Mouse (Mus musculus) small intestine, adult 2 months (tissue): ENCODE data around the gene Ralb. TPM values are rescaled to one million over a fixed set of nuclear protein-coding genes. Genes with fewer than 3 reads are reported as not detected.

ENCODE experiments used
- H3K27ac ChIP-seq: fragments of 200-500 bp; 2 replicates; pipeline ENCODE4 v1.5.1; 2012; ENCODE audit warnings: low read depth, low read length, control low read depth, inconsistent platforms; ENCODE audit not compliant: insufficient read depth
- H3K27me3 ChIP-seq: fragments of 200-500 bp; 2 replicates; pipeline ENCODE4 v1.6.1; 2012; ENCODE audit warnings: mild to moderate bottlenecking, moderate library complexity, low read length, inconsistent platforms; ENCODE audit not compliant: control insufficient read depth, insufficient read depth
- H3K36me3 ChIP-seq: fragments of 200-500 bp; 2 replicates; pipeline ENCODE4 v1.6.1; 2012; ENCODE audit warnings: mild to moderate bottlenecking, low read length, control low read depth, inconsistent platforms; ENCODE audit not compliant: control insufficient read depth, insufficient read depth
- H3K4me1 ChIP-seq: fragments of 200-500 bp; 2 replicates; pipeline ENCODE4 v1.6.1; 2012; ENCODE audit warnings: low read length, inconsistent platforms, mixed read lengths; ENCODE audit not compliant: control insufficient read depth, insufficient read depth, insufficient read length
- H3K4me3 ChIP-seq: fragments of 200-500 bp; 2 replicates; pipeline ENCODE4 v1.5.1; 2012; ENCODE audit warnings: low read depth, mild to moderate bottlenecking, control low read depth, inconsistent platforms, low read length, moderate library complexity
- CTCF ChIP-seq: fragments of 200-500 bp; IDR thresholded peaks from 2 replicates; pipeline ENCODE4 v1.5.1; 2012; ENCODE audit warnings: low read depth, mild to moderate bottlenecking, control low read depth, inconsistent platforms, low read length, moderate library complexity, mixed read lengths; ENCODE audit not compliant: insufficient replicate concordance, insufficient read length; ENCODE audit errors: extremely low read depth
- POLR2A ChIP-seq: fragments of 200-500 bp; IDR thresholded peaks from 2 replicates; pipeline ENCODE4 v1.6.1; 2012; ENCODE audit warnings: low read depth, mild to moderate bottlenecking, control low read depth, inconsistent platforms, low read length, moderate library complexity
- WGBS: fragments of 180-500 bp; shearing (Covaris S2); methylation state at CpG from one replicate; pipeline ENCODE4 v1.1.7; 2018; 5-methylcytosine and 5-hydroxymethylcytosine counted together
- polyA plus RNA-seq: library from polyadenylated mRNA; depleted of rRNA; stranded (reverse); fragments of >200 nt; gene quantifications from 2 replicates; pipeline ENCODE4 v1.2.3, GENCODE M21; 2012

The Ralb gene
- polyA plus RNA-seq, 1 experiment = 42.4 TPM

DNA sequence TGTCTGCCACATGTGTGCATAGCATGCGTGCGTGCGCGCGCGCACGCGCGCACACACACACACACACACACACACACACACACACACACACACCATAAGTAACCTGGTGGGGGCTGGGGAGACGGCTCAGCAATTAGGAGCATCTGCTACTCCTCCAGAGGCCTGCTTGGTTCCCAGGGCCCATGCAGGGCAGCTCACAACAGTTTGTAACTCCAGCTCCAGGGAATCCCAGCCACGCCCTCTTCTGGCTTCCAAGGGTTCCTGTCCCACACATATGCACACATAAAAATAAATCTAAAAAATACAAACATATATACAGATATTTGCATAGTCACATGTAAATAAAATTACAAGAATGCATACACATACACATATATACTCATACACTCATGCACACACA, 1.9 kb downstream of the Ralb start:
- peak overlapping the region; percentile 17; the same call in 1 of the 2 replicates for H3K4me3 ChIP-seq
- no peaks in the 10 kb centered on the region for H3K27me3 ChIP-seq
- 81% methylated on average over 11 of the region's 11 CpGs for WGBS
- H3K4me1 ChIP-seq = peaks cover 21% of the 10 kb centered on the region
- H3K36me3 ChIP-seq = 0 out of 2 replicates have a peak, but pooled peaks cover 3% of the 10 kb centered on the region
- TF ChIP-seq POLR2A (no peak), CTCF (no peak)
- no peak overlapping the region for H3K27ac ChIP-seq

- no peak for TF ChIP-seq POLR2A
- no peak for TF ChIP-seq CTCF
- Histone ChIP-seq H3K27ac (no peak overlapping the region), H3K4me1 (peaks cover 21% of the 10 kb centered on the region), H3K36me3 (0 out of 2 replicates have a peak, but pooled peaks cover 3% of the 10 kb centered on the region), H3K4me3 (no peak overlapping the region), H3K27me3 (no peaks in the 10 kb centered on the region)
- whole genome bisulfite sequencing = 68% methylated on average over 8 of the region's 8 CpGs
Observed at GRCm38 (mm10) chr1:119501881-119502280, 2.7 kb downstream of the Ralb start.

- H3K4me3 ChIP-seq = no peak overlapping the region
- H3K27ac ChIP-seq = no peak overlapping the region; the same call in 1 of the 2 replicates
- no peak for TF ChIP-seq POLR2A
- no peak for TF ChIP-seq CTCF
- no peaks in the 10 kb centered on the region for H3K27me3 ChIP-seq
- 90% methylated on average over 10 of the region's 10 CpGs for WGBS
- H3K36me3 ChIP-seq = 0 out of 2 replicates have a peak, but pooled peaks cover 3% of the 10 kb centered on the region
- H3K4me1 ChIP-seq = peaks cover 18% of the 10 kb centered on the region
Observed at GRCm38 (mm10) chr1:119499456-119499855, 5.1 kb downstream of the Ralb start.

- TF ChIP-seq CTCF (no peak), POLR2A (no peak)
- Histone ChIP-seq H3K27ac (peak overlapping the region; percentile 34), H3K36me3 (0 out of 2 replicates have a peak, but pooled peaks cover 3% of the 10 kb centered on the region), H3K4me1 (peaks cover 18% of the 10 kb centered on the region), H3K4me3 (no peak overlapping the region), H3K27me3 (no peaks in the 10 kb centered on the region)
- 76% methylated on average over 9 of the region's 9 CpGs for WGBS
Observed at GRCm38 (mm10) chr1:119498536-119499231, 5.9 kb downstream of the Ralb start.

DNA sequence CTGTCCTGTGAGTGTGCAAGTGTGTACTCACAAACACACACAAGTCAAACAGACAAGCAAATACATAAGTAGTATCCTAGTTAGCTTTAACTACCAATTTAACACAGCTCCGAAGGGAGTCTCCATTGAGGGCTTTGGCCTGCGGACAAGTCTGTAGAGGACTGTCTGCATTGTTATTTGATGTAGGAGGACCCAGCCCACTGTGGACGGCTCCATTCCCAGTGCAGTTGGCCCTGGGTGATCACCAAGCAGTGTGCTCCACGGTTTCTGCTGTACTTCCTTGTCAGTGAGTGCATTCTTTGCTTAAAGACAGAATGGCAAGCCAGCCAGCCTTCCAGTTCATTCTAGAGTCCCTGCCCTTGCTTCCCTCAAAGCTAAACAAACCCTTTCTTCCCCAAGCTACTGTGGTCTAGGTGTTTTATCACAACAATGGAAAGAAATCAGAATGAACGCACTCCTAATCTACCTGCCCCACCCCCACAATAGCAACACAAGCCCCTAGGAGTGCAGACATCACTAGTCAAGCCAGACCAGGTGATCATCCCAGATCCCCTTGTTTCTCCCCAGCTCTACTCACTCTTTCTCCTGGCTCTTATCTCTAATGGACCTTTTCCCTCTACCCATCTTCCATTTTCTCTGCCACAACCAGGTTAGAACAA, 7.1 kb downstream of the Ralb start:
- H3K4me3 ChIP-seq = no peak overlapping the region
- no peaks in the 10 kb centered on the region for H3K27me3 ChIP-seq
- H3K27ac ChIP-seq = no peak overlapping the region
- TF ChIP-seq CTCF (no peak), POLR2A (no peak)
- 0 out of 2 replicates have a peak, but pooled peaks cover 3% of the 10 kb centered on the region for H3K36me3 ChIP-seq
- WGBS = 80% methylated on average over 5 of the region's 5 CpGs
- H3K4me1 ChIP-seq = peaks cover 18% of the 10 kb centered on the region

DNA sequence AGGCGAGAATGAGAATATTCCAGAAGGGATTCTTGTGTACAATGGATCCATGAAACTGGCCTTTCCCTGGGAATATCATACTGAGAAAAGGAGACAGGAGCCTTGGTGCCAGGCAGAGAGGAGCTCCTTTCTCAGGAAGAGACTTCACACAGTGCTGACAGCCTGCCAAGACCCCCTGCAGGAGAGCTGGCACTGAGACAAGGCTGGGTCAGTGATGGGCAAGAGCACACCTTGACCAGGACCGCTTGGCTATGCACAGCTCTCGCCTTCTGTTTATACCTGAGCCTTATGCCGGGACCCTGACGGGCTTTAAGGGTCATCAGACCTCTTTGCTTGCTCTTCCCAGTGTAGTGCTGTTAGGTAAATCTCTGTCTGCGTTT, 9.2 kb downstream of the Ralb start:
- no peak for TF ChIP-seq POLR2A
- no peak for TF ChIP-seq CTCF
- WGBS = 90% methylated on average over 6 of the region's 6 CpGs
- H3K4me1 ChIP-seq = peaks cover 24% of the 10 kb centered on the region
- H3K36me3 ChIP-seq = no peaks in the 10 kb centered on the region
- H3K27me3 ChIP-seq = no peaks in the 10 kb centered on the region
- H3K27ac ChIP-seq = no peak overlapping the region
- H3K4me3 ChIP-seq = no peak overlapping the region

DNA sequence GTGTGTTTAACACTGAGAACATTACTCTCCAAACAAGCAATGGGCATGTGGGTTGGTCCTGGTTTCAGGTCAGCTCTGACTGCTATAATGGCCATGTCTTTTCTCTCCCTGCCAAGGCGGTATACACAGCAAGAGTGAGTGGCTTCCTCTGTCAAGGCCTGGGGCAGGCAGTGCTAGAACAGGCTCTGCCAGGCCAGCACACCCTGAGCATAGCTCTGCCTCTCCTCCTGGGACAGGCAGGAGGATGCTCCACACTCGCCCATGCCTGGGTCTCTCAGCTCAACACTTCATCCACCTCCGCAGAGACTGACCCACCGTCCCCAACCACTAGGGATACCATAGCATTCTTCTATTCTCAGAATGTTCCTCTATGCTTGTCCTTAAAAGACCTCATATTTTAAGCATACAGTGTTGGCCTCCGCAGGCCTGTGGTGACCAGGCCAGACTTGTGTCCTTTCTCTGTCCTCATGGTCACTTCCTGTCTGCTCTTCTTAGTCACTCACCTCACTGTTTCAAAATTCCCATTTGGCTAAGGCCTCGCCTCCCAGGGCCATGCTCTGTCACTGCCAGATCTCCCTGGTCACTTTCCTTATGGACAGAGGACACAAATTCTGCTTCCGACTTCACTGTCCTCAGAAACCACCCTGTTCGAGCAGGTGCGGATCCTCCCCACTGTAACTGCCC, 9.7 kb downstream of the Ralb start:
- Histone ChIP-seq H3K27ac (no peak overlapping the region), H3K4me3 (no peak overlapping the region), H3K4me1 (peaks cover 24% of the 10 kb centered on the region), H3K36me3 (no peaks in the 10 kb centered on the region), H3K27me3 (no peaks in the 10 kb centered on the region)
- TF ChIP-seq POLR2A (no peak), CTCF (no peak)
- 92% methylated on average over 9 of the region's 9 CpGs for WGBS
